Mouse (Mus musculus) testis, adult 2 months (tissue): ENCODE data around the gene Gm1673.
A peak's percentile ranks its signal among the peaks of the same experiment; 100 is the strongest.

Source experiments
- CTCF ChIP-seq: fragments of 200-500 bp; IDR thresholded peaks from 2 replicates; pipeline ENCODE4 v1.5.1; 2012; ENCODE audit warnings: low read depth, mild to moderate bottlenecking, inconsistent platforms, low read length, moderate library complexity; ENCODE audit not compliant: control insufficient read depth, insufficient read depth, insufficient replicate concordance
- POLR2A ChIP-seq: fragments of 200-500 bp; IDR thresholded peaks from 2 replicates; pipeline ENCODE4 v1.6.1; 2012; ENCODE audit warnings: low read depth, mild to moderate bottlenecking, inconsistent platforms, low read length, moderate library complexity; ENCODE audit not compliant: control insufficient read depth

GRCm38 (mm10) chr5:33936120-33936707 lies 47.0 kb upstream of the Gm1673 start, which contains the start of gene Nelfa:
- TF ChIP-seq CTCF (0 out of 2 replicates have a peak, but pooled peaks have one; percentile 8), POLR2A (peak; percentile 89)
